Mouse (Mus musculus) liver, embryonic 14.5 days (tissue): ENCODE results near the gene Dnajb4.

Experiments used
- CTCF ChIP-seq: IDR thresholded peaks from 2 replicates; pipeline ENCODE4 v1.5.1; 2016; ENCODE audit warnings: antibody characterized with exemption, low read depth, control low read depth
- EP300 ChIP-seq: IDR thresholded peaks from 2 replicates; pipeline ENCODE4 v1.6.1; 2016; ENCODE audit warnings: antibody characterized with exemption, low read depth

- TF ChIP-seq EP300 (no peak), CTCF (no peak)
Measured at GRCm38 (mm10) chr3:152207156-152207555, 2.9 kb downstream of the Dnajb4 start.
